Mouse (Mus musculus) small intestine, adult 2 months (tissue): ENCODE measurements at regions not wholly inside any gene's neighbourhood (a gene's known extent, or its start where the extent isn't known, plus 50 kb on each side); places are given as distances from the start of the nearest gene placed in this dataset.

Experiments
- CTCF ChIP-seq: fragments of 200-500 bp; IDR thresholded peaks from 2 replicates; pipeline ENCODE4 v1.5.1; 2012; ENCODE audit warnings: low read depth, mild to moderate bottlenecking, control low read depth, inconsistent platforms, low read length, moderate library complexity, mixed read lengths; ENCODE audit not compliant: insufficient replicate concordance, insufficient read length; ENCODE audit errors: extremely low read depth
- POLR2A ChIP-seq: fragments of 200-500 bp; IDR thresholded peaks from 2 replicates; pipeline ENCODE4 v1.6.1; 2012; ENCODE audit warnings: low read depth, mild to moderate bottlenecking, control low read depth, inconsistent platforms, low read length, moderate library complexity

GRCm38 (mm10) chr9:94430996-94431395, 106.9 kb downstream of the 1190002N15Rik start:
- TF ChIP-seq POLR2A (no peak), CTCF (no peak)
